Mouse (Mus musculus): ENCODE data around the gene Nog.

The Nog gene

GRCm38 (mm10) chr11:89302056-89302815 is at the start of gene Nog:
Nog (minus strand) TSS chr11:89302332.
- DNase-seq: peak; percentile 78

- DNase-seq: no peak
These were observed 38.1 kb upstream of the Nog start for GRCm38 (mm10) chr11:89340238-89340637.

GRCm38 (mm10) chr11:89339783-89340182 is 37.7 kb upstream of the Nog start:
- DNase-seq: no peak

- no peak for DNase-seq
These were observed 35.8 kb upstream of the Nog start for GRCm38 (mm10) chr11:89337910-89338309.

- no peak for DNase-seq
These were observed 25.2 kb upstream of the Nog start for GRCm38 (mm10) chr11:89327089-89327881.

- no peak for DNase-seq
These were observed 19.6 kb upstream of the Nog start for GRCm38 (mm10) chr11:89321775-89322174.

GRCm38 (mm10) chr11:89319675-89320074 is 17.5 kb upstream of the Nog start:
- no peak for DNase-seq

- no peak for DNase-seq
These were observed 16.2 kb upstream of the Nog start for GRCm38 (mm10) chr11:89318324-89318723.

GRCm38 (mm10) chr11:89317757-89318156 is 15.6 kb upstream of the Nog start:
- DNase-seq: no peak

GRCm38 (mm10) chr11:89314374-89314773 is 12.2 kb upstream of the Nog start:
- DNase-seq: no peak

GRCm38 (mm10) chr11:89312378-89312777 is 10.2 kb upstream of the Nog start:
- no peak for DNase-seq

GRCm38 (mm10) chr11:89310217-89310616 is 8.1 kb upstream of the Nog start:
- no peak for DNase-seq

- DNase-seq: peak; percentile 85
These were observed 1.3 kb upstream of the Nog start for GRCm38 (mm10) chr11:89303421-89303820.

GRCm38 (mm10) chr11:89302816-89303180 is 666 bp upstream of the Nog start:
- DNase-seq: peak; percentile 75

- peak; percentile 25 for DNase-seq
These were observed 639 bp downstream of the Nog start for GRCm38 (mm10) chr11:89301331-89302055.

GRCm38 (mm10) chr11:89299784-89300775 is 2.1 kb downstream of the Nog start:
- no peak for DNase-seq

- no peak for DNase-seq
These were observed 2.9 kb downstream of the Nog start for GRCm38 (mm10) chr11:89299116-89299783.

GRCm38 (mm10) chr11:89298285-89299010 is 3.7 kb downstream of the Nog start:
- DNase-seq: no peak

GRCm38 (mm10) chr11:89297521-89297920 is 4.6 kb downstream of the Nog start:
- no peak for DNase-seq

GRCm38 (mm10) chr11:89269809-89270361 is 32.2 kb downstream of the Nog start:
- peak; percentile 5 for DNase-seq

- no peak for DNase-seq
These were observed 34.6 kb downstream of the Nog start for GRCm38 (mm10) chr11:89267520-89267919.

Data from right cerebral cortex, postnatal 25 days (tissue).